Mouse (Mus musculus): ENCODE measurements around the gene Rgl1. TPM values are rescaled to one million over a fixed set of nuclear protein-coding genes. Genes with fewer than 3 reads are reported as not detected.

Gene Rgl1
- polyA plus RNA-seq, 1 experiment, result 49.2 TPM

DNA sequence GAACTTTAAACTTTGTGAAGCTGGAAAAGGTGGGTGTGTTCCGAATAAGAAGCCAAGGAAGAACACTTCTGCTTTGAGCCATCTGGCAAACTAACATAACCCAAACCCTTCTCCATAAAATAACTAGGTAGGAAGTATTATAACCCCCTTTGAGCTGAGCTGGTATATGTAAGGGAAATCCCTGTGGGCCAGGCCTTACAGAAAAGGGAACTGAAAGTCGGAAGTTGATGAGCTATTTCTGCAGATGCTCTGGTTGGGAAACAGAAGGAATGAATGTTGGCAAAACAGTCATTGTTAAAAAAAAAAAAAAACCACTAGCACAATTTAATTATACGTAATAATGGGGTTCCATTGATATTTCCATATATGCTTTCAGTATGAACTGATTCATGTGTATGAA is 237.4 kb downstream of the Rgl1 start:
- TF ChIP-seq CTCF (IDR thresholded peaks at IDR 0.05; ENCODE audit: control insufficient read depth, insufficient read depth, insufficient replicate concordance, low read depth, low read length), result no peak
- TF ChIP-seq POLR2A (IDR thresholded peaks at IDR 0.05; ENCODE audit: control insufficient read depth, low read depth, low read length), result no peak
- Histone ChIP-seq H3K27me3 (ENCODE audit: control insufficient read depth, insufficient read depth, low read length) (no peaks in the 10 kb centered on the region), H3K36me3 (ENCODE audit: control insufficient read depth, insufficient read depth, low read length) (no peaks in the 10 kb centered on the region), H3K27ac (ENCODE audit: control insufficient read depth, insufficient read depth, low read depth, low read length) (no peak overlapping the region), H3K4me3 (ENCODE audit: control insufficient read depth, low read depth, low read length) (no peak overlapping the region), H3K4me1 (ENCODE audit: control insufficient read depth, insufficient read depth, low read length) (no peaks in the 10 kb centered on the region; the same call in 1 of the 2 replicates)

DNA sequence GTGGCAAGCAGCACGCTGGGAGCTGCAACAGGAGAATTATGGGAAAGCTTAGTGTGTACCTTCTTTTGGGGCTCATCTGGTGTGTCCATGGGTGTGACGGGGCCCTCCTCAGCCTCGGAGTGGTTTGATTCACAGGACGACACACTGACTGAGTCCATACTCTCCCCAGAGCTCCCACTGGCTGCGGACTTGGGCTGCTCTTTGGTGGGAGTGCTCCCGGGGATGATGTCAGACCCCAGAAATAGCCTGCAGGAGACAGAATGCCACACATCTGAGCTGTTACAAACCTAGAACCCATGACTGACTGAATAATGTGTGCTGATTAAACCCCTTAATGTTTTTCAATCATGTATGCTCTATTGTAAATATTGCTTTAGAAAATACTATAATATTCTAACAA is 237.9 kb downstream of the Rgl1 start:
- Histone ChIP-seq H3K27me3 (ENCODE audit: control insufficient read depth, insufficient read depth, low read length) (no peaks in the 10 kb centered on the region), H3K4me3 (ENCODE audit: control insufficient read depth, low read depth, low read length) (no peak overlapping the region), H3K27ac (ENCODE audit: control insufficient read depth, insufficient read depth, low read depth, low read length) (peak overlapping the region; percentile 51), H3K36me3 (ENCODE audit: control insufficient read depth, insufficient read depth, low read length) (no peaks in the 10 kb centered on the region), H3K4me1 (ENCODE audit: control insufficient read depth, insufficient read depth, low read length) (no peaks in the 10 kb centered on the region; the same call in 1 of the 2 replicates)
- TF ChIP-seq CTCF (IDR thresholded peaks at IDR 0.05; ENCODE audit: control insufficient read depth, insufficient read depth, insufficient replicate concordance, low read depth, low read length) (no peak), POLR2A (IDR thresholded peaks at IDR 0.05; ENCODE audit: control insufficient read depth, low read depth, low read length) (no peak)

DNA sequence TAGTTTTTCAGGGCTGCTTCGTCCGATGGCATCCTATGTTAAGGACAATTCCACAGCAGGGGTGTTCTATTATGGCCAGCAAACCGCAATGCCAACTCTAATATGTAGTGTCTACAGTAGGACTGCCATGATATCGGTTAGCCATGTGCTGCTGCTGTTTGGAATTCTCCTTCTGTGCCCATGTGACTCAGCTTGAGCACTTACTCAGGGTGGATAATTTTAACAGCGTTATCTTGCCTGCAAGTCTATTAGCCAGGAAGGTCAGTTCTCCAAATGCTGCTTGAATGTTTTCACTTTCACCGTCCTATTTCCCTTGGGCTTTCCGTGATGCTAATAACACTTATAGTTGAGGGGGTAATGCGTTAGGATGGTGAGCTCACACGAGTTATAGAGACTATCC is 240.0 kb downstream of the Rgl1 start:
- Histone ChIP-seq H3K27ac (ENCODE audit: control insufficient read depth, insufficient read depth, low read depth, low read length) (no peak overlapping the region), H3K27me3 (ENCODE audit: control insufficient read depth, insufficient read depth, low read length) (no peaks in the 10 kb centered on the region), H3K4me3 (ENCODE audit: control insufficient read depth, low read depth, low read length) (no peak overlapping the region), H3K4me1 (ENCODE audit: control insufficient read depth, insufficient read depth, low read length) (no peaks in the 10 kb centered on the region; the same call in 1 of the 2 replicates), H3K36me3 (ENCODE audit: control insufficient read depth, insufficient read depth, low read length) (no peaks in the 10 kb centered on the region; the same call in 1 of the 2 replicates)
- TF ChIP-seq CTCF (IDR thresholded peaks at IDR 0.05; ENCODE audit: control insufficient read depth, insufficient read depth, insufficient replicate concordance, low read depth, low read length) (no peak), POLR2A (IDR thresholded peaks at IDR 0.05; ENCODE audit: control insufficient read depth, low read depth, low read length) (no peak)

DNA sequence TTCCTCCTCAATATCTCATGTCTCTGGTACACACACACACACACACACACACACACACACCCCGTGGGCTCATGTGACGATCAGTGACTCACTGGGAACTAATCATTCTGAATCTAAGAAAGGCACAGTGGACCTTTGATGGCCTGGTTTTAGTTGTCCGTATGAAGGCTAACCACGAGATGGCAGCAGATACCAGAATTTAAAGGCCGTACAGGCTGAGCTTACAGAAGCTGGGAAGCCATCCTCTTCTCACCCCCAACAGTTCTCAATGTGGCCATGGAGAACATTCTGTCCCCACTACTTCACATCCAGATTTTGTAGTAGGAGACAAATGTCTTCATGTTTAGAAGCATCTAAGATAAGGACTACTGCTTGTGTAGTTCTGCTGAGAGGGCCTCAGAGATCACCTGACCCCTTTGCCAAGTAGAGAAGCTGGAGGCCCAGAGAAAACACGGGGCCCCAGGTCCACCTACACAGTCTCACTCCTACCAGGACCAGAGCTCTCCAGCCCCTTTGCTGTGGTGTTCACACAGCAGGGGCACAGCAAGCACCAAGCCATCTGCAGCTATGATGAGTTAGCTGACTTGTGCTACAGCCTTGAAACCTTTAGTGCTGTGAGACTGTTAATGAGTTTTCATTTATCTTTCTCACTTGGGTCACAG is 241.0 kb downstream of the Rgl1 start:
- H3K27ac ChIP-seq (ENCODE audit: control insufficient read depth, insufficient read depth, low read depth, low read length), result peak overlapping the region; percentile 0; the same call in 1 of the 2 replicates

DNA sequence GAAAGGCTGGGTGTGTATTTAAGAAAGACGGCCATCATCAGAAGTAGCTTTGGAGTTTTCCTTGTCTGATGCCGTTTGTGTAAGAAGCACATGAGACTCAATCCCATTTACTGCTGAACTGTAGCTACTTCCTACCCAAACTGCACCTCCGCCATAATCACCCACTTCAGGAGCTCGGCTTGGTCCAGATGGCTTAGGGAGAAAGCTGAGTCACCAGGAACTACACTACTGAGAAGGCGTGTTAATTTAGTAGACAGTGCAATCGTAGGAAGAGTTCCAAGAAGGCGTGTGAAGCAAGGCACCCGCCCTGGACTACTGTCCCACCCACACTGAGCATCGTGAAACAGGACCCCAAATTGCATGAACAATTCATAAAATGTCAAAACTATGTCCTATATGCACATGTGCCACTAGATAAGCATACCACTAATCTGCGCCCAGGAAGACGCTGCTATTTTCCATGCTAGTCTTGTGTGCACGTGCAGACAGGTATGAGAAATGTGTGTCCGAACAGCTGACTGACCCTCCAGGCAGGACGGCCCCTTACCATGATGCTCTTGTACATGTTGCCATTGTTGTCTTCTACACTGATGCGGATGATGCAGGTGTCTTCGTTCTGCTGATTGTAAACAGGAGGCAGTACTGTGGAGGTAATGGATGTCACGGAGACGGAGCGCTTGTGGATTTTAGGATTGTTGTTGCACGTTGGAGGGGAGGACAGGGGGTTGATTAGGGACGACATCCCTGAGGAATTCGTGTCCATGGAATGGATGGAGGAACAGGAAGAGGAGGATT is 241.9 kb downstream of the Rgl1 start:
- Histone ChIP-seq H3K27ac (ENCODE audit: control insufficient read depth, insufficient read depth, low read depth, low read length) (0 out of 2 replicates have a peak overlapping the region, but pooled peaks have one; percentile 15), H3K36me3 (ENCODE audit: control insufficient read depth, insufficient read depth, low read length) (no peaks in the 10 kb centered on the region; the same call in 1 of the 2 replicates), H3K4me1 (ENCODE audit: control insufficient read depth, insufficient read depth, low read length) (no peaks in the 10 kb centered on the region; the same call in 1 of the 2 replicates), H3K4me3 (ENCODE audit: control insufficient read depth, low read depth, low read length) (no peak overlapping the region), H3K27me3 (ENCODE audit: control insufficient read depth, insufficient read depth, low read length) (no peaks in the 10 kb centered on the region)
- TF ChIP-seq CTCF (IDR thresholded peaks at IDR 0.05; ENCODE audit: control insufficient read depth, insufficient read depth, insufficient replicate concordance, low read depth, low read length) (no peak), POLR2A (IDR thresholded peaks at IDR 0.05; ENCODE audit: control insufficient read depth, low read depth, low read length) (no peak)

More for the DNA sequence above, 241.0 kb downstream of the Rgl1 start:
- TF ChIP-seq POLR2A (IDR thresholded peaks at IDR 0.05; ENCODE audit: control insufficient read depth, low read depth, low read length) (no peak), CTCF (IDR thresholded peaks at IDR 0.05; ENCODE audit: control insufficient read depth, insufficient read depth, insufficient replicate concordance, low read depth, low read length) (no peak)
- no peak overlapping the region for H3K4me3 ChIP-seq (ENCODE audit: control insufficient read depth, low read depth, low read length)
- no peaks in the 10 kb centered on the region; the same call in 1 of the 2 replicates for H3K36me3 ChIP-seq (ENCODE audit: control insufficient read depth, insufficient read depth, low read length)
- no peaks in the 10 kb centered on the region; the same call in 1 of the 2 replicates for H3K4me1 ChIP-seq (ENCODE audit: control insufficient read depth, insufficient read depth, low read length)
- H3K27me3 ChIP-seq (ENCODE audit: control insufficient read depth, insufficient read depth, low read length), result no peaks in the 10 kb centered on the region

DNA sequence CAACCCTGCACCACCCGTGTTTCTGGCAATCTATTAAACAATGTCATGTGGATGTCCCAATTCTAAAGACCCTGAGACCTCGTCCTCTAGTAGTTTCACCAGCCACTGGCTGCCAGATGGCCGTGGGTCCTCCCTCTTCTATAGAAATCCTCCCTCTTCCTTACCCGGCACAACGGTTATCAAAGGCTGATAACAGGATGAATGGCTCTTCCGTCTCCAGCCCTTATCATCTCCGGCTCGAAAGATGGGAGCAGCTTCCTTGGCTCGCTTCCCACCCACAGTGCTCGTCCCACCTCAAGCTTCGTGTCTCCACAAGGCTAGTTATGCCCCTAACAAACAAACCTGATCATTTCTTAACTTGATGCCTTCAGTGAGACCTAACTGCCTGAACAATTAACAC is 242.9 kb downstream of the Rgl1 start:
- TF ChIP-seq CTCF (IDR thresholded peaks at IDR 0.05; ENCODE audit: control insufficient read depth, insufficient read depth, insufficient replicate concordance, low read depth, low read length), result no peak
- TF ChIP-seq POLR2A (IDR thresholded peaks at IDR 0.05; ENCODE audit: control insufficient read depth, low read depth, low read length), result no peak
- peak overlapping the region; percentile 14; the same call in 1 of the 2 replicates for H3K27ac ChIP-seq (ENCODE audit: control insufficient read depth, insufficient read depth, low read depth, low read length)
- no peak overlapping the region for H3K4me3 ChIP-seq (ENCODE audit: control insufficient read depth, low read depth, low read length)
- H3K4me1 ChIP-seq (ENCODE audit: control insufficient read depth, insufficient read depth, low read length), result no peaks in the 10 kb centered on the region; the same call in 1 of the 2 replicates
- H3K36me3 ChIP-seq (ENCODE audit: control insufficient read depth, insufficient read depth, low read length), result no peaks in the 10 kb centered on the region; the same call in 1 of the 2 replicates
- H3K27me3 ChIP-seq (ENCODE audit: control insufficient read depth, insufficient read depth, low read length), result no peaks in the 10 kb centered on the region

DNA sequence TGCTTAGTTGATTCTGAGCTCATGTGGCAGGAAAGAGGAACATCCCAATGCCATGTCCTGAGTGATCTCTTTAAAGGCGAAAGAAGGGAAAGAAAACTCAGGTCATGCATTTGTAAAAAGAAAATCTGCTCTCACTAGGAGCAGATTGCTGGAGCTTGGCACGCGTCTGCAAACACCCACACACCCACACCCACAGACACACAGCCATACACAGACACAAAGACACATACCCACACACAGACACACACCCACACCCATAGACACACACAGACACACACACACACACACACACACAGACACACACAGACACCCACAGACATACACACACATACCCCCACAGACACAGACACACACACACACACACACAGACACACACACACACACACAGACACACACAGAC is 243.9 kb downstream of the Rgl1 start:
- peak overlapping the region; percentile 29; the same call in 1 of the 2 replicates for H3K27ac ChIP-seq (ENCODE audit: control insufficient read depth, insufficient read depth, low read depth, low read length)
- H3K36me3 ChIP-seq (ENCODE audit: control insufficient read depth, insufficient read depth, low read length), result no peaks in the 10 kb centered on the region; the same call in 1 of the 2 replicates
- no peak for TF ChIP-seq POLR2A (IDR thresholded peaks at IDR 0.05; ENCODE audit: control insufficient read depth, low read depth, low read length)
- TF ChIP-seq CTCF (IDR thresholded peaks at IDR 0.05; ENCODE audit: control insufficient read depth, insufficient read depth, insufficient replicate concordance, low read depth, low read length), result no peak
- H3K27me3 ChIP-seq (ENCODE audit: control insufficient read depth, insufficient read depth, low read length), result no peaks in the 10 kb centered on the region
- H3K4me3 ChIP-seq (ENCODE audit: control insufficient read depth, low read depth, low read length), result no peak overlapping the region
- H3K4me1 ChIP-seq (ENCODE audit: control insufficient read depth, insufficient read depth, low read length), result no peaks in the 10 kb centered on the region; the same call in 1 of the 2 replicates
